Mouse (Mus musculus): ENCODE results near the gene Neb.

The Neb gene

DNA sequence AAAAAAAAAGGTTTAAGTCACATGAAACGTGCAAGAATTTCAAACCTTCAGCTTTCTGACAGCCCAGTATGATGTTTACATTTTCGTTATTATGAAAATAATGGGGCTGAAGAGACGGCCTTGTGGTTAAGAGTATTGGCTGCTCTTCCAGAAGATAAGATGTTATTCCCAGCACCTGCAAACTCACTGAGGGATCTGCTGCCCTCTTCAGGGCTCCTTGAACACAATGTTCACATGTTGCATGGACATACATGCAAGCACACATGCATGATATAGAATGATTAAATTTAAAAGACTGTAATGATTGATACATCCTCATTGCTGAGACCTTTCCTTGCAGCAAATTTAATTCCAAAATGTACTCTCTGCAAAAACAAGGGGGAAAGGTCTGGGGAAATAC is 150.7 kb downstream of the Neb start:
- no peak for TF ChIP-seq NANOG (IDR thresholded peaks at IDR 0.05; ENCODE audit: borderline replicate concordance, low read length)
- no peak for TF ChIP-seq CTCF (conservative IDR thresholded peaks at IDR 0.05; ENCODE audit: low read length)
- TF ChIP-seq POU5F1 (IDR thresholded peaks at IDR 0.05; ENCODE audit: borderline replicate concordance, low read length) = no peak
- Histone ChIP-seq H3K4me3 (replicated peaks; ENCODE audit: low read length) (no peak overlapping the region), H3K27me3 (ENCODE audit: insufficient read depth, low read length) (no peaks in the 10 kb centered on the region)

DNA sequence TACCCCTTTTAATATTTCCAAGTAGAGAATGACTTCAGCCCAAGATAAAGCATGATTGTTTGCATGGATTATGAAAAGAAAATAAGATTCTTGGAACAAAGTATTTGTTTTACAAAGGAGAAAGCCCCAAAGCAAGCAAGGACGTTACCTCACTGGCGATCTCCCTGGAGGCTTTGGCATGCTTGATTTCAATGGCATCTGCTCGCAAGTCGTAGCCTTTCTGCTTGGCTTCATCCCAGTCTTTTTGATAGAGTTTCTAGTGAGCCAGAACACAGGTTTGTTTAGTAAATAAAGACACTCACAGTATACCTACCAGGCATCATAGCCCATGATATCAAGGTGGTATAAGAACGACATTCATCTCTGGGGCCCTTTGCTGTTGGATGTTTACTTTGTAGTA is 153.9 kb downstream of the Neb start:
- Histone ChIP-seq H3K27me3 (ENCODE audit: insufficient read depth, low read length) (no peaks in the 10 kb centered on the region), H3K9me3 (ENCODE audit: low read length) (peaks cover 5% of the 10 kb centered on the region; the same call in 1 of the 2 replicates), H3K4me3 (replicated peaks; ENCODE audit: low read length) (no peak overlapping the region), H3K36me3 (ENCODE audit: insufficient read depth, low read length) (peaks cover 4% of the 10 kb centered on the region; the same call in 1 of the 2 replicates), H3K4me1 (replicated peaks; ENCODE audit: low read depth, low read length) (peaks cover 8% of the 10 kb centered on the region; the same call in 1 of the 2 replicates)
- TF ChIP-seq POU5F1 (IDR thresholded peaks at IDR 0.05; ENCODE audit: borderline replicate concordance, low read length) (no peak), CTCF (conservative IDR thresholded peaks at IDR 0.05; ENCODE audit: low read length) (no peak), NANOG (IDR thresholded peaks at IDR 0.05; ENCODE audit: borderline replicate concordance, low read length) (no peak)

More for the DNA sequence above, 150.7 kb downstream of the Neb start:
- Histone ChIP-seq H3K9me3 (ENCODE audit: low read length) (peaks cover 5% of the 10 kb centered on the region; the same call in 1 of the 2 replicates), H3K36me3 (ENCODE audit: insufficient read depth, low read length) (peaks cover 4% of the 10 kb centered on the region; the same call in 1 of the 2 replicates), H3K4me1 (replicated peaks; ENCODE audit: low read depth, low read length) (peaks cover 8% of the 10 kb centered on the region; the same call in 1 of the 2 replicates)

DNA sequence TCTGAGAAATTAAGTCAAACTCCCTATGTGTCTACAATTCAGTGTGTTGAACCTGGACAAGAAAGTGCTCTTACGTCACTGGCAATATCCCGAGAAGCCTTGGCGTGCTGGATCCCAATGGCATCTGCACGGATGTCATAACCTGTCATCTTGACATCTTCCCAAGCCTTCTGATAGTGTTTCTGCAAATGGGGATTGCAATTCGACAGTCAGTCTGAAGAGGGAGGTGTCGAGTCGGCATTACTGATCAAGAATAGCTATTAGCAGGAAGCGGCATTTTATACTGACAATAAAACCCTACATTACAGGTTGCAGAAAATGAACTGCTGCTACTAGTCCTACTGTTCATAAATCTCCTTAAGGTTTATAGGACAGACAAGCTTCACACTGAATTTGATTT is 158.2 kb downstream of the Neb start:
- Histone ChIP-seq H3K4me1 (replicated peaks; ENCODE audit: low read depth, low read length) (no peaks in the 10 kb centered on the region), H3K9me3 (ENCODE audit: low read length) (no peaks in the 10 kb centered on the region), H3K36me3 (ENCODE audit: insufficient read depth, low read length) (no peaks in the 10 kb centered on the region), H3K27me3 (ENCODE audit: insufficient read depth, low read length) (no peaks in the 10 kb centered on the region), H3K4me3 (replicated peaks; ENCODE audit: low read length) (no peak overlapping the region)
- TF ChIP-seq POU5F1 (IDR thresholded peaks at IDR 0.05; ENCODE audit: borderline replicate concordance, low read length) (no peak), CTCF (conservative IDR thresholded peaks at IDR 0.05; ENCODE audit: low read length) (peak; percentile 89)

DNA sequence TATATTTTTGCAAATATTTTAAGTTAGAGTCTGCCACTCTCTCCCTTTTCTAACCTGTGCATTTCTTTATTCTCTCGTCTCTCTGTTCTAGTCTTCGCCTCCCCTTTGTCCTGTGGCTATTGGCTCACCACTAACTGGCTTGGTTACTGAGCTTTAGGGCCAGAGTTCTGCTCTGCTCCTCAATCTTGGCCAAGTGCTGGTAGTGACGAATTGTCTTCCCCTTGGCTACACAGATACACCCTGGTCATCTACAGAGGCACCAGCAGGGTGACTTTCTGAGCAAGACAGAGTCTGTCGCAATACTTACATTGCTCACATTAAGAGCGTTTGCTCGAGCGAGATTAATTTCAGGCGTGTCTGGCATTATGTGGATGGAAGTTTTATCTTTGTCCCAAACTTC is 162.3 kb downstream of the Neb start:
- no peak overlapping the region for H3K4me3 ChIP-seq (replicated peaks; ENCODE audit: low read length)
- no peak for TF ChIP-seq POU5F1 (IDR thresholded peaks at IDR 0.05; ENCODE audit: borderline replicate concordance, low read length)
- TF ChIP-seq CTCF (conservative IDR thresholded peaks at IDR 0.05; ENCODE audit: low read length) = no peak
- TF ChIP-seq NANOG (IDR thresholded peaks at IDR 0.05; ENCODE audit: borderline replicate concordance, low read length) = no peak
- no peaks in the 10 kb centered on the region for H3K4me1 ChIP-seq (replicated peaks; ENCODE audit: low read depth, low read length)
- H3K36me3 ChIP-seq (ENCODE audit: insufficient read depth, low read length) = no peaks in the 10 kb centered on the region
- H3K9me3 ChIP-seq (ENCODE audit: low read length) = no peaks in the 10 kb centered on the region
- H3K27me3 ChIP-seq (ENCODE audit: insufficient read depth, low read length) = no peaks in the 10 kb centered on the region

DNA sequence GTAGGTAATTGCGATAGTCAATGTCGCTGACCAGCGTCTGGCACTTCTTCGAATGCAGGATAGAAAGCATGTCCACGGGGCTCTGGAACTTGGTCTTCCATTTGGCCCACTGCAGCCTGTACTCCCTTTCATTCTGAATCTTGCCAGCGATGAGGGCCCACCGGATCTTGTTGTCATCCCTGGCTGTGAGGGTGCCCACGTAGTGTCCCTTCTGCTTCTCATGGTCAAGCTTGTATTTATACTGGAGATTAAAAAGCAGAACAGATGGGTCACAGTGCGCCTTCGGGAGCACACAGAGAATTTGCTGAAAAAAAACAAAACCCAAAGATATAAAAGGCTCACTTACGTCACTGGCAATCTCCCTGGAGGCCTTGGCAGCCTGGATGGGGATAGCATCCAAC is 165.7 kb downstream of the Neb start:
- no peaks in the 10 kb centered on the region for H3K9me3 ChIP-seq (ENCODE audit: low read length)
- no peaks in the 10 kb centered on the region for H3K4me1 ChIP-seq (replicated peaks; ENCODE audit: low read depth, low read length)
- H3K27me3 ChIP-seq (ENCODE audit: insufficient read depth, low read length) = no peaks in the 10 kb centered on the region
- H3K4me3 ChIP-seq (replicated peaks; ENCODE audit: low read length) = no peak overlapping the region
- H3K36me3 ChIP-seq (ENCODE audit: insufficient read depth, low read length) = no peaks in the 10 kb centered on the region
- TF ChIP-seq CTCF (conservative IDR thresholded peaks at IDR 0.05; ENCODE audit: low read length) (no peak), NANOG (IDR thresholded peaks at IDR 0.05; ENCODE audit: borderline replicate concordance, low read length) (no peak), POU5F1 (IDR thresholded peaks at IDR 0.05; ENCODE audit: borderline replicate concordance, low read length) (no peak)

DNA sequence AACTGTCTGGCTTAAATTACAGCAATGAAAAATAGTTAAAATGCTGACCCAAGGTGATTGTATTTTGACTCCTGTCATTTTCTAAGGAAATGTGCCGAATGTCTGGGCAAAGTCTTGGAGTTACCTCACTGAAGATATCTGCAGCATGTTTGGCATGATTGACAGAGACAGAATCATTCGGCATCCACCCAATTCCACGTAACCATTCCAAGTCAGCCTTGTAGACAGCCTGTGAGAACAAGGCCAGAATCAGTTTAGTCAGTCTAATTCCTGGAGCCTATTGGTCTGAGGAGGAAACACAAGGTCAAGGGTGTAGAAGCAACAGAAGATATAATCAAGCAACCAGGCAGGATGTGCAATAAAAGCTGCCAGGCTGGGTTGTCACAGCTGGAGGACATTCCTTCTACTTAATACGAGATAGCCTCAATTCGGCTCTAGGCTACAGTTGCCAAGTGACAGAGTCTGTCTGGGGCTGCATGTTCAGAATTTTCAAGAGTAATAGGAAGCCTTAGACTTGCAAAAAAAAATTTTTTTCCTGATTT is 166.8 kb downstream of the Neb start:
- no peaks in the 10 kb centered on the region for H3K4me1 ChIP-seq (replicated peaks; ENCODE audit: low read depth, low read length)
- H3K27me3 ChIP-seq (ENCODE audit: insufficient read depth, low read length) = no peaks in the 10 kb centered on the region
- peaks cover 6% of the 10 kb centered on the region; the same call in 1 of the 2 replicates for H3K9me3 ChIP-seq (ENCODE audit: low read length)
- no peaks in the 10 kb centered on the region for H3K36me3 ChIP-seq (ENCODE audit: insufficient read depth, low read length)
- H3K4me3 ChIP-seq (replicated peaks; ENCODE audit: low read length) = no peak overlapping the region
- TF ChIP-seq NANOG (IDR thresholded peaks at IDR 0.05; ENCODE audit: borderline replicate concordance, low read length) (no peak), POU5F1 (IDR thresholded peaks at IDR 0.05; ENCODE audit: borderline replicate concordance, low read length) (no peak), CTCF (conservative IDR thresholded peaks at IDR 0.05; ENCODE audit: low read length) (no peak)

DNA sequence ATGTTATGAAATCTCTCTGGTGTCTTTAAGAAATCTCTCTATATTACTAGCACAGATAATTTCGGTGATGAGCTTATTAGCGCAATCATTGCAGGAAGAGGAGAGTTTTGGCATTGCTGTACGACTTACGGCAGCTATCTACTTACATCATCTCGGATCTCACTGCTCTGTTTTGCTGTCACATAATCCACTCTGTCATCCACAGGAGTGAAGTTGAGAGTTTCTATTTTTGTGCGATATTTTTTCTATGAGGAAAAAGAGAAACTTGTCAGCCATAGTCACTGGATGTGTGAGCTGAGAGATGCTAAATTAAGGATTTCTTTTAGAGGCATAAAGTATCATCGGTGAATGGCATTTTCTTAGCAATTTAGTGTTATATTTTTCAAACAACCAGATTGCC is 167.6 kb downstream of the Neb start:
- H3K36me3 ChIP-seq (ENCODE audit: insufficient read depth, low read length) = no peaks in the 10 kb centered on the region

DNA sequence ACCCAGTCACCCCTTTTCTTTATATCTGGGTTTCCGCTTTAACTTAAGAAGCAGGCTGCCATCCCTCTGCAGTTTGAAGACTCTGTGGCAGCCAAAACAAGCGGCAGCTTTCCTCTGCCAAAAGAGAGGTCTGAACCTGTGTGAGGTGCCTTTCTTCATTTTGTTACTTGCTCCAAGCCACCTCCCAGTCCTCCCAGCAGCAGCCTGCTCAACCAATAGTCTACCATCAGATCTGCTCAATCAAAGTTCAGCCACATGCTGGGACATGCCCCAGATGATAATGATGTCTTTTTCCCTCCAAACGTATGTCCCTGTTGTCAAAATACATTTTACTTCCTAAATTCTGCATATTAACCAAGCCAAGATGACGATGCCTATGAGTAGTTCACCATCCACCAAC is 173.3 kb downstream of the Neb start:
- Histone ChIP-seq H3K4me1 (replicated peaks; ENCODE audit: low read depth, low read length) (no peaks in the 10 kb centered on the region), H3K9me3 (ENCODE audit: low read length) (peaks cover 13% of the 10 kb centered on the region), H3K4me3 (replicated peaks; ENCODE audit: low read length) (no peak overlapping the region), H3K27me3 (ENCODE audit: insufficient read depth, low read length) (no peaks in the 10 kb centered on the region), H3K36me3 (ENCODE audit: insufficient read depth, low read length) (no peaks in the 10 kb centered on the region)
- TF ChIP-seq POU5F1 (IDR thresholded peaks at IDR 0.05; ENCODE audit: borderline replicate concordance, low read length) = no peak

More for the DNA sequence above, 167.6 kb downstream of the Neb start:
- Histone ChIP-seq H3K4me1 (replicated peaks; ENCODE audit: low read depth, low read length) (no peaks in the 10 kb centered on the region), H3K4me3 (replicated peaks; ENCODE audit: low read length) (no peak overlapping the region), H3K27me3 (ENCODE audit: insufficient read depth, low read length) (no peaks in the 10 kb centered on the region), H3K9me3 (ENCODE audit: low read length) (peaks cover 12% of the 10 kb centered on the region)
- TF ChIP-seq NANOG (IDR thresholded peaks at IDR 0.05; ENCODE audit: borderline replicate concordance, low read length) (no peak), CTCF (conservative IDR thresholded peaks at IDR 0.05; ENCODE audit: low read length) (no peak), POU5F1 (IDR thresholded peaks at IDR 0.05; ENCODE audit: borderline replicate concordance, low read length) (no peak)

DNA sequence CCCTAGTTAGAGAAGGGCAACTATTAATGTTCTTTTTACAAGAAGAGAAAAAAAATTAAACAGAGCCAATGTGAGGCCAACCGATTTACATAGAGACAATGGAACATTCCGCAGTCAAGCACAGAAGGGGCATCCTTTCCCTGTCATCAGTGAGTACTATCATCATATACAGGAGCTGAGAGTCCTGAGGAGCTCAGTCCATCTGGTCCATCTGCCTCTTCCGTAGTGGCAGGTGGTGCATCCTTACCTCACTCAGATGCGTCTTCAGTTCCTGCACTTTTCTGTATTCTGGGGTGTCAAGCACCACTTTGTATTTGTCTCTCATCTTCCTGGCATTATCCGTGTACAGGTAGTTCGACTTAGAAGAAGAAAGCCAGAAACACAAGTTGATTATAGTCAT is 184.6 kb downstream of the Neb start:
- TF ChIP-seq CTCF (conservative IDR thresholded peaks at IDR 0.05; ENCODE audit: low read length) (no peak), NANOG (IDR thresholded peaks at IDR 0.05; ENCODE audit: borderline replicate concordance, low read length) (no peak), POU5F1 (IDR thresholded peaks at IDR 0.05; ENCODE audit: borderline replicate concordance, low read length) (no peak)
- H3K27me3 ChIP-seq (ENCODE audit: insufficient read depth, low read length) = no peaks in the 10 kb centered on the region
- H3K4me3 ChIP-seq (replicated peaks; ENCODE audit: low read length) = no peak overlapping the region
- H3K36me3 ChIP-seq (ENCODE audit: insufficient read depth, low read length) = no peaks in the 10 kb centered on the region
- H3K4me1 ChIP-seq (replicated peaks; ENCODE audit: low read depth, low read length) = no peaks in the 10 kb centered on the region
- no peaks in the 10 kb centered on the region for H3K9me3 ChIP-seq (ENCODE audit: low read length)
